Mouse (Mus musculus) hindbrain, embryonic 15.5 days (tissue): ENCODE results near the gene Aqp8. TPM values are rescaled to one million over a fixed set of nuclear protein-coding genes. Genes with fewer than 3 reads are reported as not detected.

Experiments used
- ATAC-seq: fragments of 200-750 bp; cut with Nextera tagmentation; 2 replicates; pipeline ENCODE4 v1.8.0; 2017; ENCODE audit warnings: low read depth, moderate number of reproducible peaks, moderate TSS enrichment; ENCODE audit not compliant: low FRiP score
- H3K27ac ChIP-seq: fragments of 300-500 bp; sonication (generic); replicated peaks from 2 replicates; pipeline ENCODE4 v1.5.1; 2015; ENCODE audit warnings: mild to moderate bottlenecking, inconsistent platforms
- H3K27me3 ChIP-seq: fragments of 300-500 bp; sonication (generic); 2 replicates; pipeline ENCODE4 v1.6.1; 2015; ENCODE audit warnings: control low read depth, inconsistent platforms
- H3K36me3 ChIP-seq: fragments of 300-500 bp; sonication (generic); 2 replicates; pipeline ENCODE4 v1.6.1; 2015; ENCODE audit warnings: control low read depth, inconsistent platforms
- H3K4me1 ChIP-seq: fragments of 300-500 bp; sonication (generic); replicated peaks from 2 replicates; pipeline ENCODE4 v1.6.1; 2015; ENCODE audit warnings: control low read depth, inconsistent platforms
- H3K4me2 ChIP-seq: fragments of 300-500 bp; sonication (generic); 2 replicates; pipeline ENCODE4 v1.6.1; 2015; ENCODE audit warnings: moderate library complexity, mild to moderate bottlenecking, inconsistent platforms
- H3K4me3 ChIP-seq: fragments of 300-500 bp; sonication (generic); 2 replicates; pipeline ENCODE4 v1.5.1; 2015; ENCODE audit warnings: mild to moderate bottlenecking, inconsistent platforms
- H3K9ac ChIP-seq: fragments of 300-500 bp; sonication (generic); 2 replicates; pipeline ENCODE4 v1.6.1; 2015; ENCODE audit warnings: inconsistent platforms
- H3K9me3 ChIP-seq: fragments of 300-500 bp; sonication (generic); 2 replicates; pipeline ENCODE4 v1.6.1; 2016; ENCODE audit warnings: control low read depth, inconsistent platforms
- WGBS: fragments of 180-500 bp; shearing (Covaris S2); methylation state at CpG from one replicate; pipeline ENCODE4 v1.1.7; 2015; 5-methylcytosine and 5-hydroxymethylcytosine counted together
- polyA plus RNA-seq: library from polyadenylated mRNA; unstranded; fragments of >200 nt; fragmentation: Nextera tagmentation; extraction: Ambion mirVana; gene quantifications from 2 replicates; pipeline ENCODE4 v1.2.1, GENCODE M21; 2015

Aqp8 gene
- not detected in 2 replicates for polyA plus RNA-seq

DNA sequence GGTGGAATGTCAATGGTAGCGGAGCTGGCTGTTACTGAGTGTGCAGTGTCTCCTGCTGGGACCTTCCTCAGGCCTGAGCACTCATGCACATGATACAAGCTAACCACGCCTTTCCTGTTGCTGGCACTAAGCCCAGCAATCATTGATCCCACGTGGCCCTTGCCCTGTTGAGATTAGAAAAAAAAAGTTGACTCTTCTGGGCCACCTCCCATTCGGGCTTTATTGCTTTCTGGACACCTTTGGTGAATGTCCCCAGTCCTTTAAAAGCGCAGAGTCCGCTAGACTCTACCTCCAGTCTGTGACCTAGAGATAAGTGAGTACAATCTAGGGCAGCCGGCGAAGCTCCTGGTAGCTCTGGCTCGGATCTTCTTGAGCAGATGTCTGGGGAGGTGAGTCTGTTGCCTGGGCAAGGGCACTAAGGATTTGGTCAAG, at the start of gene Aqp8:
Gene Aqp8 (plus strand): TSS at position 222 of the 432 bp plus-strand sequence.
- Histone ChIP-seq H3K4me1 (no peaks in the 10 kb centered on the region), H3K27ac (no peak within 1 kb of the TSS), H3K4me2 (no peak within 1 kb of the TSS), H3K4me3 (no peak within 1 kb of the TSS), H3K36me3 (no peaks in the 10 kb centered on the region), H3K9ac (no peak within 1 kb of the TSS), H3K9me3 (no peaks in the 10 kb centered on the region), H3K27me3 (no peaks in the 10 kb centered on the region)
- no peak for ATAC-seq
- 73% methylated on average over 9 of the region's 9 CpGs for WGBS

DNA sequence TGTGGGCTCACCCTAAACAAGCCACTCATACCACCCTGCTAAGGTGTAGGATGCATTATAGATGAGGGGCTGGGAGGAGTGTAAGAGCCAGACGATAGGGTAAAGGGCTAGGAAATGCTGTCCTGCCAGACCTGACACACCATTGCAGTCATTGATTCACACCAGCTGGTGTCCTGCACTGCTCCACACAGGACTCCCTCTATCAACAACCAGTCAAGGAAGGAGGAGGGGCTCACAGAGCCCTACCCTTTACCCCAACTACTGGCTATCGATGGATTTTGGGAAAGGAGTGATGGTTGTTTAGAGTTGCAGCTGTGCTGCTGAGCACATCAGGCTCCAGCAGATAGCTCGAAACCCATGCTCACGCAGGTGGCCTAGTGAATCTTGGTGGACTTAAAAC, 45.3 kb upstream of the Aqp8 start:
- no peak overlapping the region for H3K4me2 ChIP-seq
- no peak overlapping the region for H3K9ac ChIP-seq
- H3K4me3 ChIP-seq, result no peak overlapping the region
- H3K4me1 ChIP-seq, result no peaks in the 10 kb centered on the region
- ATAC-seq, result no peak
- WGBS, result 88% methylated on average over 4 of the region's 4 CpGs
- H3K36me3 ChIP-seq, result peaks cover 39% of the 10 kb centered on the region; the same call in 1 of the 2 replicates
- no peaks in the 10 kb centered on the region for H3K9me3 ChIP-seq
- no peaks in the 10 kb centered on the region for H3K27me3 ChIP-seq
- H3K27ac ChIP-seq, result no peak overlapping the region

DNA sequence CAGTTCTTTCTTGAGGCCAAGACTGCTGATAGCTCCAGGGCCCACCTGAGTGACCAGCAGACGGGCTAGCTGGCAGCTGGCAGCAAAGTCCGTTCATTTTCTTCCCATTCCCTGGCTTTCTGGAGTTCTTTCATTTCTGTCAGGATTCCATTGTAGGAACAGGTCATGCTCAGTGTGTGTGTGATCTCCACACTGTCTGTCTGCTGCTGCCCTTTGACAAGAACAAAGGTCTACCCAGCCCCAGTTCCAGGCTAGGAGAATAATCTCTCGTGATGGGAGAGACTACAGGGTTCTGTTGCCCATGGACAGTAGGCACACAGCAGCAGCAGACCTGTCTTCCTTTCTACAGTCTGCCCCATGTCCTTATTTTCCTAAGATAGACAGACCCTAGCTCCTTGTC, 44.4 kb upstream of the Aqp8 start:
- Histone ChIP-seq H3K36me3 (peaks cover 47% of the 10 kb centered on the region), H3K4me2 (no peak overlapping the region), H3K27ac (no peak overlapping the region), H3K4me1 (no peaks in the 10 kb centered on the region), H3K27me3 (no peaks in the 10 kb centered on the region), H3K4me3 (no peak overlapping the region), H3K9ac (no peak overlapping the region), H3K9me3 (no peaks in the 10 kb centered on the region)
- ATAC-seq, result no peak
- 86% methylated on average over 3 of the region's 3 CpGs for WGBS

DNA sequence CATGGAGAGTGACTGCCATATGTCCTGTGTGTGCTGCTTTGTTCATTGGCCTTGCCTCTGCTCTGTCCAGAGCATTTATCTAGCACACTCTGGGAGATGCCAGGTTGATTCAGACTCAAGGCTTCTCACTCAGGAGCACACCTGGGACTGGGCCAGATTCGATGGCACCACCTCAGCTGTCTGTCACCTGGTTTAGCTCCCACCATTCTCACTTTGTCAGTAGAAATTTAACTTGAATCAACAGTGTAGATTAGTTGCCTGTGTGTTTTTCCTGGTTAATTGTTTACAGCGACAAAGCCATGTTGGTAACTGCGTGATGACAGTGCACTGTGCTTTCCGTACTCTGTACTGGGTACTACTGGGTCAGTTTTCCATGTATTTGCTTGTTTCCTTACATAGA, 42.1 kb upstream of the Aqp8 start:
- Histone ChIP-seq H3K27ac (no peak overlapping the region), H3K9ac (no peak overlapping the region), H3K36me3 (peaks cover 52% of the 10 kb centered on the region), H3K27me3 (no peaks in the 10 kb centered on the region), H3K4me1 (no peaks in the 10 kb centered on the region), H3K4me2 (no peak overlapping the region), H3K9me3 (no peaks in the 10 kb centered on the region), H3K4me3 (no peak overlapping the region)
- 94% methylated on average over 4 of the region's 4 CpGs for WGBS
- ATAC-seq, result no peak

DNA sequence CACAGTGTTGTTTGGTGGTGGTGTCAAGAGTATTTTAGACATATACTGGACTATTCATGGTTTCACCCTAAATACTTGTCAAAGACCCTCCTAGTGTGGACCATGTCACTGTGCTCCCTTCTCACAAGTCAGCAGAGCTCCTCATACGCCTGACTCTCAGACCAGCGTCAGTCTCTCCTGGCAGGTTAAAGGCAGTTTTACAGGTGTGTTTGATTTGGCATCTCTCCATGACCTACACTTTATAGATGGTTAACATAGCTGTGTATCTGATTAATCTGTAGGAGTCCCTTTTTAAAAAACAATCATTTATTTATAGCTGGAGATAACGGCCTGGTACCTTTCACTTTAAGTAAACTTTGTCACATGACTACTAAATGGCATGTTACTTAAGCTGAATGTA, 40.1 kb upstream of the Aqp8 start:
- ATAC-seq, result no peak
- 94% methylated on average over 3 of the region's 3 CpGs for WGBS
- Histone ChIP-seq H3K27ac (no peak overlapping the region), H3K4me1 (no peaks in the 10 kb centered on the region), H3K9me3 (no peaks in the 10 kb centered on the region), H3K9ac (no peak overlapping the region), H3K4me2 (no peak overlapping the region), H3K27me3 (no peaks in the 10 kb centered on the region), H3K36me3 (peaks cover 52% of the 10 kb centered on the region), H3K4me3 (no peak overlapping the region)

DNA sequence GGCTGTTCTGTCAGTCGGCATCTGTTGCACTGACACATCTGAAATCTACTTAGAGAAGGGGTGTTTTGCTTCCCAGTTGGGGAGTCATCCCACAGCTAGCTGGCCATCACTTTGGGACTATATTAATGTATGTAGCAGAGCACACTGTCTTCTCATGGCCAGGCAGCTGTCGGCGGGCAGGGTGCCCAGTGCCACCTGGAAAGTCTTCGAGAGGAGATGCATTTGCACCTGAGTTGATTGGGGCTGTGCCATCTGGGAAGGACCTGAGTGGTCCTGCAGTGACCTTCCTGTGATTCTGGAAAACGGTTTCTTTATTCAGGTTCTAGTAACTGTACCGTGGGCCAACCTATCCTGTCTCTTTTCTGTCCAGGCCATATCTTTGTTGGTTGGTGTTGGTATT, 37.8 kb upstream of the Aqp8 start:
- Histone ChIP-seq H3K4me2 (no peak overlapping the region), H3K27ac (no peak overlapping the region), H3K9me3 (no peaks in the 10 kb centered on the region), H3K4me1 (no peaks in the 10 kb centered on the region), H3K4me3 (no peak overlapping the region), H3K27me3 (no peaks in the 10 kb centered on the region), H3K9ac (no peak overlapping the region), H3K36me3 (peaks cover 48% of the 10 kb centered on the region)
- no peak for ATAC-seq
- 92% methylated on average over 6 of the region's 6 CpGs for WGBS

DNA sequence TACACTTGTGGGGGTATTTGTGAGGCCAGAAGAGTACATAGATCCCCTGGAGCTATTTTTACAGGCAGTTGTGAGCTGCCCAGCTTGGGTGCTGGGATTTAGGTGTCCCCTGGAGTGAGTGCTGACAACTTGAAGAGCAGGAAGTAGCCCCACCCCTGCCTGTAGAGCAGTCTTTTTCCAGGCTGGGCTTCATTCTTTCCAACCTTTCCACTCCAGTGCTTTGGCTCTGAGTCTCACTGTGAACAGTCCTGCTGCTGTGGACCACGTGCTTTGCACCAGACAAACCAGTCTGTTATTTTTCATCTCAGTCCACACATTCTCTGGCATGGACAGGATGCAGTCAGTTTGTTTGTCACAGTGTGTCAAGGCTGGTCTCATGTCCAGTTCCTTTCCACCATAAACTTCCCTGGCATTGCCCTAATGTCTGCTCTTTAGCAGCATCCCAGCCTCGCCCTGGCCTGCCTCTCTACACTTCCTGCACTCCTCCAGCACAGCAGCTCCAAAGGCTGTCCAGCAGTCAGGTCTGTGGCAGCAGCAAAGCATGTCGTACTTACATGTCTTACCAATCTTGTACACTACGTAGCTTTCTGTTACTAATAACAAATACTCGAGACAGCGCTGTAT, 36.8 kb upstream of the Aqp8 start:
- 90% methylated on average over 6 of the region's 6 CpGs for WGBS
- Histone ChIP-seq H3K9ac (no peak overlapping the region), H3K4me2 (no peak overlapping the region), H3K27me3 (no peaks in the 10 kb centered on the region), H3K36me3 (peaks cover 52% of the 10 kb centered on the region), H3K9me3 (no peaks in the 10 kb centered on the region), H3K27ac (no peak overlapping the region), H3K4me3 (no peak overlapping the region), H3K4me1 (no peaks in the 10 kb centered on the region)
- ATAC-seq, result no peak

DNA sequence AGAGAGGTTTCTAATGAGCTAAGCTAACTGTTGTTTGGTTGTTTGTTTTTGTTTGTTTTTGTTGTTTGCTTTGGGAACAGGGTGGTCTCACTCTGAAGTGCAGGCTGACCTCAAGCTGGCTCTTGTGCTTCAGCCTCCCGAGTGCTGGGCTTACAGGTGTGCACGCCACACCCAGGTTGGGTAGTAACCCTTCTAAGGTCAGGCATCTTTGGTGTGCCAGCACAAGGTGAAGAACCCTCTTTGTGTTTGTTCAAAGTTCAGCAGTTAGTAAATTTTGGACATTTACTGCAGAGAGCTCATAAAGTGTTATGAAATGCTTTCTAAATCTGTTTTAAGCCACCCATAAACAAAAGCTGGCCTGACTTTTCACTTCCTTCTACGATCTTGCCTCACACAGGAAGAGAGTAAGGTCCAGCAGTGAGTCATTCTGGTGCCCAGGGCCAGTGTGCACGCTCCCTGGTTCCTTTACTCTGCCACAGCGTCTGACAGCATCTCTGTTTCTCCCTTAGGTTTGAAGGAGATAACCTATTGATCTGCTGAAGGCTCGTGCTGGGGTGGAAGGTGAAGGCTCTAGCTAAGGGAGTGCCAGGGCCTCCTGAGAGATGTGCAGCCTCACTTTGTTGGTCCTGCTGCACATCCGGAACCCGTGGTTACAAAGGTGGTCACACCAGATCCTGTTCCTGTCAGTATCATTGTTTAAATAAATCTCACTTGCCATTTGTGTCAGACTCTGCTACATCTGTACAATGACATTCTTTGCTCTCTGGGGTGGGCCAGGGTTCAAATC, 32.3 kb upstream of the Aqp8 start:
- Histone ChIP-seq H3K27ac (no peak overlapping the region), H3K4me3 (no peak overlapping the region), H3K27me3 (no peaks in the 10 kb centered on the region), H3K4me2 (no peak overlapping the region), H3K9ac (no peak overlapping the region), H3K36me3 (peaks cover 33% of the 10 kb centered on the region), H3K9me3 (no peaks in the 10 kb centered on the region), H3K4me1 (no peaks in the 10 kb centered on the region)
- ATAC-seq, result no peak
- WGBS, result 91% methylated on average over 8 of the region's 8 CpGs

DNA sequence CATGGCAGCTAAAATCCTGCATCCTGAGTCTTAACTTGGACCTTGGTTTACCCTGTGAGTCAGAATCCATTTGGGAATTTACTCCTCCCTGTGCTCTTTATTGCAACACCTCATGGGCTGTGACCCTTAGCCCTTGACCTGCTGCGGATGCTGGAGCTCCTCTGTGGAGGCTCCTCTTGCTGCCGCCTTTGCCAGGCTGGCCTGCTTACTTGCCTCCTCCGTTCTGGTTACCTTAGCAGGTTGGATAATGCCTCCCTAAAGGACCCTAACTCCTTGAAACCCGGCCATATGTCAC, 31.7 kb upstream of the Aqp8 start:
- 90% methylated on average over 4 of the region's 4 CpGs for WGBS
- no peaks in the 10 kb centered on the region for H3K27me3 ChIP-seq

DNA sequence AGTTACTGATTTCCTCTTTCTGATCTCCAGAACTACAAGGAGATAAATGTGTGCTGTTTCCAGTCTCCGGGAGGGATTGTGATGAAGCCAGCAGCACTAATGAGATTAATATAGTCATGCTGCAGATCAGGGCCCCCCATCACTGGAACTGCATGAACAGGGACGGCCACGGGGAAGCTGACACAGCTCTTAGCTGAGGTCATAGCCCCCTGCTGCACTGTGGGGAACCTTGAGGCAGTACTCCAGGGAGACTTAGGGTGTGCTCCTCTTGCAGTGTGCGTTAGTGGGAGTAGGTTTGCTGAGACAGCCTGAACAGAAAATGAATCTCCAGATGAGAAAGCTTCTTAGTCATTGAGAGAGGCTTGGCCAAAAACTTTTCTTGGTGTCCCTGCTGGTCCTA, 30.9 kb upstream of the Aqp8 start:
- peaks cover 33% of the 10 kb centered on the region for H3K36me3 ChIP-seq

More for the DNA sequence above, 31.7 kb upstream of the Aqp8 start:
- no peak for ATAC-seq
- Histone ChIP-seq H3K4me2 (no peak overlapping the region), H3K9ac (no peak overlapping the region), H3K27ac (no peak overlapping the region), H3K9me3 (no peaks in the 10 kb centered on the region), H3K4me1 (no peaks in the 10 kb centered on the region), H3K36me3 (peaks cover 33% of the 10 kb centered on the region), H3K4me3 (no peak overlapping the region)

DNA sequence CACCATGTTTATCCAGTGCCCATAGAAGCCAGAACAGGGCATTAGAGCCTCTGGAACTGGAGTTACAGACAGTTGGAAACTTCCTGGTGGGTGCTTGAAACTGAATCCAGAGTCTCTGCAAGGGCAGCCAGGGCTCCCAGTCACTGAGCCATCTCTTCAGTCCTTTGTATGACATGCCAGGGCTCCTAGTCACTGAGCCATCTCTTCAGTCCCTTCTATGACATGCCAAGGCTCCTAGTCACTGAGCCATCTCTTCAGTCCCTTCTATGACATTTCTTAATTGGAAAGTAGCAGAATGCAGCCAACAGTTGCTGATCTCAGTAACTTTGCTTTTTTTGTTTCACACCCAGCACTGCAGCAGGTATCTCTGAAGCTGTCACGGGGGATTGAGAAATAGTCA, 20.0 kb upstream of the Aqp8 start:
- H3K9me3 ChIP-seq, result no peaks in the 10 kb centered on the region
- no peak for ATAC-seq
- no peak overlapping the region for H3K9ac ChIP-seq
- no peak overlapping the region for H3K27ac ChIP-seq
- no peaks in the 10 kb centered on the region for H3K4me1 ChIP-seq
- H3K4me3 ChIP-seq, result no peak overlapping the region
- no peaks in the 10 kb centered on the region for H3K36me3 ChIP-seq
- no peak overlapping the region for H3K4me2 ChIP-seq
- 77% methylated on average over 1 of the region's 1 CpGs for WGBS
- H3K27me3 ChIP-seq, result no peaks in the 10 kb centered on the region

More for the DNA sequence above, 30.9 kb upstream of the Aqp8 start:
- Histone ChIP-seq H3K4me1 (no peaks in the 10 kb centered on the region), H3K4me3 (no peak overlapping the region), H3K9ac (no peak overlapping the region), H3K27me3 (no peaks in the 10 kb centered on the region), H3K4me2 (no peak overlapping the region), H3K9me3 (no peaks in the 10 kb centered on the region), H3K27ac (no peak overlapping the region)
- ATAC-seq, result no peak
- WGBS, result 73% methylated on average over 4 of the region's 4 CpGs

DNA sequence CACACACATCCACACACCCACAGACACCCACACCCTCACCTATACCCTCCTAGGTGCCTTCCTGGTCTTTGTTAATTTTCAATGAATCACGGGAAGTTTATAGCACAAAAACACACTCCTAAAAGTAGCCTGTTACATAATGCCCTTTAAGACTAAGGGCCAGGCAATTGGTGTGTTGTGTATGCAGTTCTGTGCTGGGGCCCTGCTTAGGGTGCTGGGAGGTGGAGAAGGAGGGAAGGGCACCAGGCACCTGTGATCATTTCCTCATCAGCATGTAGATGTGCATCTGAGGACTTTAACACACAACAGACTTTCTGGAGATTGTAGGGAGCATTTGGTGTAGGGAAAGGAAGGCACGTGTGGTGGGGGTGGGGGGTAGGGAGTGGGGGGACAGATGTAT, 13.3 kb upstream of the Aqp8 start:
- Histone ChIP-seq H3K4me2 (no peak overlapping the region), H3K27ac (no peak overlapping the region), H3K36me3 (no peaks in the 10 kb centered on the region), H3K9me3 (no peaks in the 10 kb centered on the region), H3K27me3 (no peaks in the 10 kb centered on the region), H3K9ac (no peak overlapping the region), H3K4me3 (no peak overlapping the region), H3K4me1 (no peaks in the 10 kb centered on the region)
- no peak for ATAC-seq
- WGBS, result 93% methylated on average over 2 of the region's 2 CpGs

DNA sequence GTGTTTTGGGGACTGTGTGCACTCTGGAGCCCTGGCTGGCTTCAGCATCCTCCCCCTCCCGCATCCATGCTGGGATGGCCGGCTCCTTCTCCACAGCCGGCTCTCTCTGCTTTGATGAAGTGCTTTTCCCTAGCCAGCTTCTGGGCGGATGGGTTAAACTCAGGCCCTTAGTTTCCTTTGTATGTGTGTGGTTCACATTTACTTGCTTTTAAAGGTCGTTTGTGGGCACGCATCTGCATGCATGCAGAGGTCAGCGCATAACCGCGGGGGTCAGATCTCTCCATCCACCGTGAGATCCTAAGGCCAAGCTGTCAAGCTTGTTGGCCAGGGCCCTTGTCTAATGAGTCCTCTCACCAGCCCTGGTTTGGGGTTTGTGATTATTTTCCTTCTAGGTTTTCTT, 12.4 kb upstream of the Aqp8 start:
- H3K9me3 ChIP-seq, result no peaks in the 10 kb centered on the region
- no peak overlapping the region for H3K4me3 ChIP-seq
- no peak overlapping the region for H3K27ac ChIP-seq
- no peaks in the 10 kb centered on the region for H3K27me3 ChIP-seq
- no peak overlapping the region for H3K9ac ChIP-seq
- no peak for ATAC-seq
- 64% methylated on average over 10 of the region's 10 CpGs for WGBS
- no peaks in the 10 kb centered on the region for H3K4me1 ChIP-seq
- no peak overlapping the region for H3K4me2 ChIP-seq
- no peaks in the 10 kb centered on the region for H3K36me3 ChIP-seq
